Mouse (Mus musculus): Measurements from ENCODE around the gene Acadl.

Acadl gene

GRCm38 (mm10) chr1:66839135-66839534 is 23.9 kb downstream of the Acadl start:
- DNase-seq (ENCODE audit: low spot score in 2 of 2), result no peak

- DNase-seq (ENCODE audit: low spot score in 2 of 2), result peak; percentile 62 to 73
Observed at GRCm38 (mm10) chr1:66838184-66839042, 24.7 kb downstream of the Acadl start.

GRCm38 (mm10) chr1:66837207-66837606 is 25.9 kb downstream of the Acadl start:
- DNase-seq (ENCODE audit: low spot score in 2 of 2), result no peak

GRCm38 (mm10) chr1:66832636-66833165 is 30.4 kb downstream of the Acadl start:
- DNase-seq (ENCODE audit: low spot score in 2 of 2), result no peak

GRCm38 (mm10) chr1:66831824-66832600 is 31.1 kb downstream of the Acadl start:
- DNase-seq (ENCODE audit: low spot score in 2 of 2), result no peak

- no peak for DNase-seq (ENCODE audit: low spot score in 2 of 2)
Observed at GRCm38 (mm10) chr1:66829400-66830080, 33.5 kb downstream of the Acadl start.

GRCm38 (mm10) chr1:66821966-66822365 is 41.1 kb downstream of the Acadl start:
- no peak for DNase-seq (ENCODE audit: low spot score in 2 of 2)

GRCm38 (mm10) chr1:66820241-66820640 is 42.8 kb downstream of the Acadl start:
- no peak for DNase-seq (ENCODE audit: low spot score in 2 of 2)

- peak; percentile 36 to 44 for DNase-seq (ENCODE audit: low spot score in 2 of 2)
Observed at GRCm38 (mm10) chr1:66817865-66818315, 45.2 kb downstream of the Acadl start.

- DNase-seq (ENCODE audit: low spot score in 2 of 2), result peak; percentile 93 to 94
Observed at GRCm38 (mm10) chr1:66817453-66817839, 45.6 kb downstream of the Acadl start, which contains the start of gene Kansl1l. Kansl1l (minus strand) TSS chr1:66817562.

- DNase-seq (ENCODE audit: low spot score in 2 of 2), result peak; percentile 86 to 90
Observed at GRCm38 (mm10) chr1:66816837-66817452, 46.1 kb downstream of the Acadl start.

GRCm38 (mm10) chr1:66815941-66816777 is 46.9 kb downstream of the Acadl start:
- DNase-seq (ENCODE audit: low spot score in 2 of 2), result peak; percentile 45 to 58

GRCm38 (mm10) chr1:66814756-66815155 is 48.3 kb downstream of the Acadl start:
- no peak for DNase-seq (ENCODE audit: low spot score in 2 of 2)

- no peak for DNase-seq (ENCODE audit: low spot score in 2 of 2)
Observed at GRCm38 (mm10) chr1:66813191-66813590, 49.9 kb downstream of the Acadl start.

- DNase-seq (ENCODE audit: low spot score in 2 of 2), result no peak
Observed at GRCm38 (mm10) chr1:66806821-66807220, 56.3 kb downstream of the Acadl start.

GRCm38 (mm10) chr1:66805408-66805807 is 57.7 kb downstream of the Acadl start:
- DNase-seq (ENCODE audit: low spot score in 2 of 2), result no peak

GRCm38 (mm10) chr1:66804710-66805109 is 58.4 kb downstream of the Acadl start:
- no peak for DNase-seq (ENCODE audit: low spot score in 2 of 2)

- no peak for DNase-seq (ENCODE audit: low spot score in 2 of 2)
Observed at GRCm38 (mm10) chr1:66797962-66798361, 65.1 kb downstream of the Acadl start.

GRCm38 (mm10) chr1:66792838-66793466 is 70.1 kb downstream of the Acadl start:
- no peak for DNase-seq (ENCODE audit: low spot score in 2 of 2)

GRCm38 (mm10) chr1:66782296-66782695 is 80.8 kb downstream of the Acadl start:
- no peak for DNase-seq (ENCODE audit: low spot score in 2 of 2)

Data from spleen, postnatal 36 days (tissue).